Mouse (Mus musculus) intestine, postnatal 0 days (tissue): ENCODE measurements at regions not wholly inside any gene's neighbourhood (a gene's known extent, or its start where the extent isn't known, plus 50 kb on each side); places are given as distances from the start of the nearest gene placed in this dataset.

Source experiments
- ATAC-seq: fragments of 200-750 bp; cut with Nextera tagmentation; 2 replicates; pipeline ENCODE4 v1.8.0; 2017; ENCODE audit warnings: mild to moderate bottlenecking, moderate TSS enrichment, moderate library complexity
- H3K27ac ChIP-seq: fragments of 300-500 bp; sonication (generic); 2 replicates; pipeline ENCODE4 v1.5.1; 2014; ENCODE audit warnings: mild to moderate bottlenecking, low read depth, low read length, moderate library complexity
- H3K27me3 ChIP-seq: fragments of 300-500 bp; sonication (generic); replicated peaks from 2 replicates; pipeline ENCODE4 v1.6.1; 2014; ENCODE audit warnings: low read length, mixed read lengths; ENCODE audit not compliant: control insufficient read depth, insufficient read depth
- H3K36me3 ChIP-seq: fragments of 300-500 bp; sonication (generic); 2 replicates; pipeline ENCODE4 v1.6.1; 2014; ENCODE audit warnings: mild to moderate bottlenecking, moderate library complexity; ENCODE audit not compliant: control insufficient read depth, insufficient read depth
- H3K4me1 ChIP-seq: fragments of 300-500 bp; sonication (generic); replicated peaks from 2 replicates; pipeline ENCODE4 v1.6.1; 2014; ENCODE audit warnings: antibody characterized with exemption, low read length, mixed read lengths; ENCODE audit not compliant: control insufficient read depth, insufficient read depth
- H3K4me2 ChIP-seq: fragments of 300-500 bp; sonication (generic); replicated peaks from 2 replicates; pipeline ENCODE4 v1.6.1; 2014; ENCODE audit warnings: low read depth, mild to moderate bottlenecking, moderate library complexity
- H3K4me3 ChIP-seq: fragments of 300-500 bp; sonication (generic); 2 replicates; pipeline ENCODE4 v1.5.1; 2014; ENCODE audit warnings: low read depth, low read length
- H3K9ac ChIP-seq: fragments of 300-500 bp; sonication (generic); 2 replicates; pipeline ENCODE4 v1.6.1; 2014; ENCODE audit warnings: mild to moderate bottlenecking, low read depth, low read length
- H3K9me3 ChIP-seq: fragments of 300-500 bp; sonication (generic); 2 replicates; pipeline ENCODE4 v1.6.1; 2016; ENCODE audit warnings: mixed run types; ENCODE audit not compliant: control insufficient read depth
- CTCF ChIP-seq: sonication (generic); IDR thresholded peaks from 2 replicates; pipeline ENCODE4 v1.5.1; 2016; ENCODE audit warnings: low read depth, mild to moderate bottlenecking, control low read depth, antibody characterized with exemption, moderate library complexity
- WGBS: fragments of 180-500 bp; shearing (Covaris S2); extraction: QIAGEN DNeasy Blood & Tissue Kit; methylation state at CpG from one replicate; pipeline ENCODE4 v1.1.7; 2014; 5-methylcytosine and 5-hydroxymethylcytosine counted together

DNA sequence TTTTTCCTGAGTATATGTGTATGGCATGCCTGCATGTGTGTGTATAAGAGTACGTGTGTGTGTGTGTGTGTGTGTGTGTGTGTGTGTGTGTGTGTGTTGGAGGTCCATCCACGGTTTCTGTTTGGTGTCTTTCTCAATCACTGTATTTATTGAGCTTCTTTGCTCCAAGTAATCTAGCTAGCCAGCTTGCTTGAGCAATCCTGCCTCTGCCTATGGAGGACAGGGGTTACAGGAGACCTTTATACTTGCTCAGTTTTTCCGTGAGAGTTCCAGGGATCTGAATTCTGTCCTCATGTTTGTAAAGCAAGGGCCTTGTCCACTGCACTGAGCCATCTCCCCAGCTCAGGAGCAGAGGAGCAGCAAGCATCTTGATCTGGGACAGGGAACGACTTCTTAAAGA is 122.0 kb upstream of the A530016L24Rik start:
- WGBS: 71% methylated on average over 4 of the region's 4 CpGs
- no peak for ATAC-seq
- H3K36me3 ChIP-seq: no peaks in the 10 kb centered on the region

DNA sequence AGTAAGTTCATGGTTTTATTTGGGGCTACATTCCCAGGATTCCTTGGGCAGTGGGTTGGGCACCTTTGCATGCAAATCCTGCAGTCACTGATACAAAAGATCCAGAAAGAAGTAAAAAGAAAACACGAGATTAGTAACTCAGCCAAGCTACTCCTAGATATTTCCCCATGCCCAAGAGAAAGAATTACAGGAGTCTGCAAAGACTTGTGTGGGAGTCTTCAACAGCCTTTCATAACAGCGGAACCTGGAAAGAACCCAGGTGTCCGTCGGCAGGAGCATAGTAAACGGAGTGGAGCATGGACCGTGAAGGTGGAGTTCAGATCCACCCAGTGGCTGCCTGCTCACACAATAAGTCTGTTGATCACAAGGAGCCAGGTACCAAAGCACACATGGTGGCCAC is 121.1 kb upstream of the A530016L24Rik start:
- no peak for ATAC-seq
- H3K36me3 ChIP-seq: no peaks in the 10 kb centered on the region

More for the DNA sequence above, 122.0 kb upstream of the A530016L24Rik start:
- Histone ChIP-seq H3K4me3 (no peak overlapping the region), H3K27me3 (no peaks in the 10 kb centered on the region), H3K27ac (no peak overlapping the region), H3K4me1 (no peaks in the 10 kb centered on the region), H3K4me2 (no peak overlapping the region), H3K9me3 (0 out of 2 replicates have a peak, but pooled peaks cover 5% of the 10 kb centered on the region), H3K9ac (no peak overlapping the region)
- no peak for TF ChIP-seq CTCF

DNA sequence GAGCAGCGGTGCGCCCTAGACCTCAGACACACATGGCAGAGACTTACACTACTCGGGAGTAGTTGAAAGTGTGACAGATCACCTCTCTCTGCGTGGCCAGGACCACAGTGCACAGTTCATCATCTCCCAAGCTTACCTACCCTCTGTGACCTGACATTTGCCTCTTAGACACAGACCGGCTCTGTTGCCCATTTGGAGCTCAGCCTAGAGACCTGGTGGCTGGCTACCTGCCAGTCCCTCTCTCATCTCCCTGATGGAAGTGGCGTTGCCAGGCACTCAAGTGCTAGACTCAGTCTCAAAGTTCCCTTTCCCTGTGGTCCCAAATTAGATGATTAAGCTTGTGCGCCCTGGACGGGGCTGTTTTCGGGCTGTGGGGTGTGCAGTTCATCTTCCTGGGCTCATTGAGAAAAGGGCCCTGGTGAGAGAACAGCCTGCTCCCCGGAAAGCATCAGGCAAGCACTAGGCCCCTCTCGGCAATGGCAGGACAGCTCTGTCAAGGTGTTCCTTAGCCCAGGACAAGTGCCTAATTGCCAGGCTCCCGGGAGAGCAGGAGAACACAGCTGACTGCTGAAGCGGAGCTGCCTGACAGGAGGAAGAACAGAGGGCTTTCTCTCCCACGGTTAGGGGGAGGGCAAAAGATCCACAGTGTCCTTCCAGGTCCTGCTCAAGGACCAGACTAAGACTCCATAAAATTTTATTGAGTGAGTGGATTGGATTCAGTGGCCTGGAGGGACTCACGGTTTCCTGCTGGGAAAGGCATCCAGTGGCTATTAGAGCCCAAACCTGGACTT is 119.5 kb upstream of the A530016L24Rik start:
- Histone ChIP-seq H3K4me1 (no peaks in the 10 kb centered on the region), H3K4me3 (no peak overlapping the region), H3K9me3 (0 out of 2 replicates have a peak, but pooled peaks cover 4% of the 10 kb centered on the region), H3K4me2 (no peak overlapping the region), H3K27ac (no peak overlapping the region), H3K27me3 (no peaks in the 10 kb centered on the region), H3K36me3 (no peaks in the 10 kb centered on the region), H3K9ac (no peak overlapping the region)
- no peak for ATAC-seq
- 66% methylated on average over 15 of the region's 15 CpGs for WGBS
- no peak for TF ChIP-seq CTCF

More for the DNA sequence above, 121.1 kb upstream of the A530016L24Rik start:
- 75% methylated on average over 6 of the region's 6 CpGs for WGBS
- no peaks in the 10 kb centered on the region for H3K4me1 ChIP-seq
- H3K4me2 ChIP-seq: no peak overlapping the region
- no peak overlapping the region for H3K4me3 ChIP-seq
- H3K9me3 ChIP-seq: 0 out of 2 replicates have a peak, but pooled peaks cover 5% of the 10 kb centered on the region
- TF ChIP-seq CTCF: no peak
- no peaks in the 10 kb centered on the region for H3K27me3 ChIP-seq
- no peak overlapping the region for H3K9ac ChIP-seq
- H3K27ac ChIP-seq: no peak overlapping the region

DNA sequence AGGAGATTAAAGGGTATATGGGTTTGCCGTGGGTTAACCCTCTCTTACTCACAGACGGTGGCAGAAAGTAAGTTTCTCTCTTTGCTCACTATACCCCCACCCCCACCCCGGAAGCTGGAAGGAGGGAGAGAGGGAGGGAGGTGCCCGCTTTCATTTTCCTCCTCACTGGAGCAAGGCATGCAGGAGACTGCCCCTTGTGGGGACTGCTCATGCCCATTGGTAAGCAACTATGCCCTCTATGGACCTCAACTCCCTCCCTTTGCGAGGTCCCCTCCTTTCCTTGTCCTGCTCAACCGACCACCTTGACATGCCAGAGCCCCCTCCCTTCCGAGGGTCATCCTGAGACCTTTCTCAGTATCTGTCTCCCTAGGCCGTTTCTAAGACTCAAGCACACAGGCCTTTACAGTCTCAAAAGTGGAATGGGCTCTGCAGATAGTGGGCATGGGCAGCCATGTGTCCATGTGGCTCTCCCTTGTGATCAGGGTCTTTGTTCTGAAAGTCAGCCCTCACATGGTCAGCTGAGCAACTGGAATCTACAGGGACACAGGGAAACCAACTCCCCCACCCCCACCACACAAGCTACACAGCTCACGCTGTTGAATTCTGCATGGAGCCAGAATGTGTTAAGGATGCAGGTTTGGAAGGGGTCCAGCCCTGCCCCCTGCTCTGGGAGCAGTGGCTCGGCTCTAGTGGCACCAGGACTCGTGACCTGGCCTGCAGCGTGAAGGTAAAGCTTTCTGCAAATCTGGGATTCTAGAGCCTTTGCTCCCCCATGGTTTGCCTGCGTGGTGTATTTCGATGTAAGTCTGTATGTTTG is 116.8 kb upstream of the A530016L24Rik start:
- H3K27ac ChIP-seq: no peak overlapping the region

DNA sequence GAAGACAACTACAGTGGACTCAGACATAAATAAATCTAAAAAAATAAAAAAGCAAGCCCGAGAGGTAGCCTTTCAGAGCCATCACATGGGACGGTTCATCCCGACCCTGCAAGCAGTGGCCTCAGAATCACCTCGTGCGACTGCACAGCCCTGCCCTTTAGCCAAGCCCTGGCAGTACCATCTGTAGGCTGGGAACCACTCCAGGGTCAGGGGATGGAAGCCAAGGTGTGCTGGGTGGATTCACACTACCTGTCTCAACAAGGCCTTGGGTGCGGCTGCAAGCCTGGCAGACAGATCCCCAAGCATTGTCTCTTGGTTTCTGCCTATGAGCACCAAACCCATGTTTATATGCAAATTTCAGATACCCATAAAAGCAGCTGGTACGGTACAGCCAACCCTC is 115.3 kb upstream of the A530016L24Rik start:
- 85% methylated on average over 7 of the region's 7 CpGs for WGBS
- Histone ChIP-seq H3K4me3 (no peak overlapping the region), H3K27me3 (no peaks in the 10 kb centered on the region), H3K4me2 (no peak overlapping the region), H3K9ac (no peak overlapping the region), H3K36me3 (no peaks in the 10 kb centered on the region), H3K27ac (no peak overlapping the region), H3K4me1 (no peaks in the 10 kb centered on the region), H3K9me3 (no peaks in the 10 kb centered on the region)
- no peak for TF ChIP-seq CTCF
- no peak for ATAC-seq

More for the DNA sequence above, 116.8 kb upstream of the A530016L24Rik start:
- Histone ChIP-seq H3K4me3 (no peak overlapping the region), H3K4me1 (no peaks in the 10 kb centered on the region), H3K36me3 (no peaks in the 10 kb centered on the region), H3K9ac (no peak overlapping the region), H3K27me3 (no peaks in the 10 kb centered on the region), H3K9me3 (no peaks in the 10 kb centered on the region), H3K4me2 (no peak overlapping the region)
- no peak for ATAC-seq
- WGBS: 79% methylated on average over 14 of the region's 14 CpGs
- no peak for TF ChIP-seq CTCF

DNA sequence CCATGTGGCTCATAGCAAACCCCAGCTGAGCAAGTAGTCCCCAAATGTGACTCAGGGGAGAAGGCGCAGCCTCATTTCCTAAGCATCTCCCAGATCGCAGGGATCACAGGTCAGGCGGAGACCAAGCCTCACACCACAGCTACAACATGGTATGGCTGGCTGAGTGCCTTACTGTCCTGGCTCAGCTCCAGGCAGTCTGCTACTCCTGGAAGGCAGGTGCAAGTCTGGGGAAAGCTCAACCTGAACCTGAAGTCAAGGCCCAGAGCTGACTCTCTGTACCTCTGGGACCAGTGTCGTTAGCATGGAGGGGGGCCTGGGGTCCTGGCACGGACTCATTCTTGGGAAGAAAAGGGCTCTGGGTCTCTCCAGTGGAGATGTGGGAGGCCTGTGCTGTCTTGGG is 113.0 kb upstream of the A530016L24Rik start:
- Histone ChIP-seq H3K27me3 (no peaks in the 10 kb centered on the region), H3K9me3 (no peaks in the 10 kb centered on the region), H3K9ac (no peak overlapping the region), H3K36me3 (no peaks in the 10 kb centered on the region), H3K4me1 (no peaks in the 10 kb centered on the region), H3K4me3 (no peak overlapping the region), H3K27ac (no peak overlapping the region), H3K4me2 (no peak overlapping the region)
- ATAC-seq: no peak
- 86% methylated on average over 5 of the region's 5 CpGs for WGBS
- TF ChIP-seq CTCF: no peak
